Mouse (Mus musculus) v-Abl transformed pro-B cells (cell line): ENCODE measurements around the gene Tub.

ENCODE experiments used
- in situ Hi-C, 2 experiments: fragments of 400-800 bp; cut with MboI; formaldehyde crosslinking; loops; one replicate each; pipeline ENCODE4 v1.15.1; 2025; ENCODE audit not compliant: unreplicated experiment in 2 of 2

The Tub gene

DNA sequence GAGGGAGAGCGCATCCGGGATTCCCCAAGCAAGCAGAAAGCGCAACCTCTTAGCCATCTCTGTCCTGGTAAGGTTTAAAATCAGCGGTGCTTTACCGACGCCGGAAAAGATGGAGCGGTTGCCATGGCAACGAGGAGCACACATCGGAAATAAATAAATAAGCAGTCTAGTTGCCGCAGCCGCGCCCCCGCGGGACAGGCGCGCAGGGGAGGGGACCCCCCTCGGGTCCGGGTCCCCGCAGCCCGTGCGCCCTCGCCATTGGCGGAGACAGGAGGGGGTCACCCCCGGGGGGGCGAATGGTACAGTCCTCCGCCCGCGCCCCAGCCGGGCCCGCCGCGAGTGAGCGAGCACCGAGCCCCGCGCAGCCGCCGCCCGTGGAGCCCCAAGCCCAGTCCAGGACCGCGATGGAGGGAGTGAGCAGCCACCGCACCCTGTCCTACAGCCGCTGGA is at the start of gene Tub:
TSS of gene Tub (plus strand) at position 27 of the 450 bp plus-strand sequence.
- in situ Hi-C loops: no loop called here

DNA sequence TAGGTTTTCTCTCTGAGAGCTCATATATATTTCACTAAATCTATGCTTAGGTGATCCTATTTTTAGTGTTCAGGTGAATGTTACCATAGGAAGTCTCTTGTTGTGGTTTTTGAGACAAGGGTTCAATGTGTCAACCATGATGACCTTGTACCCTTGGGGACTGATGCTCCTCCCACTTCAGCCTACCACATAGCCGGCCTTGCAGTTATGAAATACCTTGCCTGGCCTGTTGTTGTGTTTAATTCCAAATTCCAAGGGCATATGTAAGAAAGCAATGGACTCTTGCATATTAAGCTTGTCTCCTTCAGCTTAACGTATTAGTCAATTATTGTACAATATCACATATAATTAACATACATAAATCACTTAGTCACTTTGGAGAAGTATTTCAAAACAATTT is 46.2 kb upstream of the Tub start:
- in situ Hi-C loops: no loop called here

DNA sequence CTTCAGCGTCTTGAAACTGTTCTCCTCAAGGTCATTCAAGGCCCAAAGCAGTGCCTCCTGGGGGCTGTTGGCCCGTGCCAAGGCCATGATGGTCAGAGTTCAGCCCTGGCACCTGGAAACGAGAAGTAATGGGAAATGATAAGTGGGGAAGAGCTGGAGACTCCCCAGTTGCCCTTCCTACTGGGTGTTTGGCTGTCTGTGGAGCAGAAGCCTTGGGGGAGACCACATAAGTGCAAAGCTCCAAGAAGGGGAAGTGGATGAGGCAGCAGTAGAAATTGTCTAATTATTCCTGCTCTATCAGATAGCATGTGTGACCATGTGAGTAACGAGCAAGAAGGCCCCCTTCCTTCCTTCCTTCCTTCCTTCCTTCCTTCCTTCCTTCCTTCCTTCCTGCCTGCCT is 23.1 kb upstream of the Tub start:
- in situ Hi-C loops: loop anchor here in 1 of 2 experiments (25.0 kb wide), 1 partner anchor 810 kb away; the partner anchor contains the start of gene Ascl3

DNA sequence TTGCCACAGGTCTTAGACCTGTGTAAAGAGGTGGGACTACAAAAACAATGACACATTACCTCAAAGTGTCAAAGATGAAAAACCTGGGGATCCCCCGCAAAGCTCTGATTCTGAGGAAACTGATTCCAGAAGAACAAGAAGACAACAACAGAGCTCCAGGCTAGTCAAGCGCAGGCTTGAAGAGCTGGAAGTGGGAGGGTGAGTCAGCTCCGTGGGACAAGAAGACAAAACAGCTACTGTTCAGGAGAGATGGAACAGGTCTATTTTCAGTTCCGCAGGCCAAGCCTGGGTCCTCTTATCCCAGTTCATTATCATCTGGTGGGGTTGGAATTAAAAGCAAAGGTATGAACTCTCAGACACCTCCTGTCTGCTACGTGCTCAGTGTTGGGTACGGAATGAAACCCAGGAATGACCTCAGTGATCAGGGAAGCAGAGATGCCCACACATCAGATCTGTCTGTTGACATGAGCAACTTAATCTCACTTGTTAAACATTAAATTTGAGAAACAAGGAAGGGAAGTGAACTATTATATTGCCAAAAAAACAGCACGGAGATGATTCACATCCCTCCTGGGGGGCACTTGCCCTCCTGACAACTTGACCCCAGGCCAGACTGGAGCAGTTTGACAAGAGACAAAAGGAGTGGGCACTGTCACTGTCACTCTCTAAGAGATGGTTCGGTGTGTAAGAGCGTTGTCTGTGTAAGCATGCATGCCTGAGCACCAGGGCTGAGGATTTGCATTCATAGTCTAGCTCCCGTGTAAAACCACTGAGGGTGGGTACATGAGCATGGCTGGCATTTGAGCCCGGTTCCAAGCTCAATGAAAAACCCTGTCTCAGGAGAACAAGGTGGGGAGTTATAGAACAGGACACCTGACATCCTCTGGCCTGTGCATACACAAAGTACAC is 21.6 kb upstream of the Tub start:
- in situ Hi-C loops: loop anchor here in 1 of 2 experiments (25.0 kb wide), 1 partner anchor 809 kb away; the partner anchor contains the start of gene Ascl3

DNA sequence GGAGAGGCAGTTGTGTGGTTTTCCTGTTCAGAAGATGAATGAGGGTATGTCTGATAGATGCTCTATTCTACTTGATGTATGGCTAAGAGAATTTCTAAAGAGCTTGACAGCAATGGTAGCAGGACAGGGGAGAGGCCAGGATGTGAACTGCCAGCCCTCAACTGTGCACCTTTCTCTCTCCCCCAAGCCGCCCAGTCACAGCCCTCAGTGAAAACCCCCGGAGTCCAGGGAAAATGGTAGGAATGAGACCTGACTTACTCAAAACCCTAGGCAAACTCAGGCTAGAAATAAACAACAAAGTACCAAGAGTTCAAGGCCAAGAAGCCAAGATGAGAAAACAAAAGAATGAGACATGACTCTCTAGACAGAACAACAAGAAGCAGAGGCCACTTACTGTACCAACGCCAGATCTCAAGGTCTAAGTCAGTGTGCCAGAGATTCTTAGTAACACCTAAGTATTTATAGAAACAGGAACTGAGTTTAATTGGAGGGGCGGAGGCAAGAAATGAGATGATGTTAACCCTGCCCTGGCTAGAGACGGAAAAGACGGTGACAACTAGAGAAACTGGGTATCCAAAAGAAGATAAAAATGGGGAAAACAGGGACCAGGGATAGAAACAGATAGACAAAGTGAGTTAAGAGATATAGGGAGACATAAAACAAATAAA is 20.3 kb upstream of the Tub start, which contains the start of gene Nlrp10:
TSS of gene Nlrp10 (minus strand) at position 453 of the 668 bp plus-strand sequence.
- in situ Hi-C loops: loop anchor here (5.0 to 25.0 kb wide), 5 partner anchors 113 to 807 kb away; partner anchors contain the start of genes Rpl27a (in 2 of the 2) and Ascl3 (in 1 of the 2)

DNA sequence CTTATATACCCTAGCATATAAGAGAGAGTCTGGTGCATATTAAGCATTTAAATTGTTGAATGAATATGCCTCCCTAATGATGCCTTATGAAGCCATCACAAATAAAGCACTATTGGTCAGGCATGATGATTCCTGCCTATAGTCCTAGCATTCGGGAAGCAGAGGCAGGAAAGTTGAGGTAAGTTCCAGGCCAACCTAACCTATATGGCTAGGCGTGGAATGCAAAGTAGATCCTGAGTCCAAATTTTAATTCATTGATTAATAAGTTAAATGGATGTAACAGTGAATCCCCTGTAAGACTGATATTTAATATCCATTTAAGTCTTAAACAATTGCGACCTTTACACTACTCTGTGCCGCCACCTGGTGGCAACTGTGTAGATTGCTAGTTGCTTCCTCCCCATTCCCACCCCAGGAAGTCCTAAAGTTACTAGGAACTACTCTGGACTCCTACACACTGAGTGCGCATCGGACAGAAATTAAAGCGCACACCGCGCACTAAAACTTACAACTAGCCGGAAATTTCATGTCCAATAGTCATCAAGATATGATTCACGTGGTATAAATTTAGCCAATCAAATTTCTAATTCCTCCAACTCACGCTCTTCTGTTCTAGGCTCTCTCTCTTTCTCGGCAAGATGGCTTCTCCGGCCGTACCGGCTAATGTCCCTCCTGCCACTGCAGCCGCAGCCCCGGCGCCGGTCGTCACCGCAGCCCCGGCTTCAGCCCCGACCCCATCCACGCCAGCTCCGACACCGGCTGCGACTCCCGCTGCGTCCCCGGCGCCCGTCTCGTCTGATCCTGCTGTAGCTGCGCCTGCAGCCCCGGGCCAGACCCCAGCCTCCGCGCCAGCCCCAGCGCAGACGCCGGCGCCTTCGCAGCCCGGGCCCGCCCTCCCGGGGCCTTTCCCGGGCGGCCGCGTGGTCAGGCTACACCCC is 16.1 kb upstream of the Tub start, which contains the start of gene Eif3f:
TSS of gene Eif3f (plus strand) at position 624 of the 938 bp plus-strand sequence.
- in situ Hi-C loops: loop anchor here (5.0 to 25.0 kb wide), 5 partner anchors 117 to 803 kb away; partner anchors contain the start of genes Rpl27a (in 2 of the 2) and Ascl3 (in 1 of the 2)

DNA sequence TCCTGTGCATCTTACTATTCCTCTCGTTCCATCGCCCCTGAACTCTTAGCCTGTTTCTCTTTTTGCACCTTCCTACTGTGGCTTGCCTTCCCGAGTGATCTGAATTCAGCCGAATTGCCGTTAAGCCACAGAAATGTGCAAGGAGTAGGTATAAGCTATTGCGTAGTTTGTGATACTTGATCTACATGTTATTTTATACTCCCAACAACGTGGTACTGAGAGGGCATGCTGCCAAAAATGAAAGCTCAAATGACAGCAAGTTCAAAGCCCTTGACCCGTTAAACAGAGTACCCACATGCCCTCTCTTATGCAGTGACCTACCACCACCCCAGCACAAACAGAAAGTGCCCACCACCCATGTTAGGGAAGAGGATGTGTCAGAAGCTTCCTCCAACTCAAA is 15.3 kb upstream of the Tub start:
- in situ Hi-C loops: loop anchor here (5.0 to 25.0 kb wide), 5 partner anchors 118 to 802 kb away; partner anchors contain the start of genes Rpl27a (in 2 of the 2) and Ascl3 (in 1 of the 2)

DNA sequence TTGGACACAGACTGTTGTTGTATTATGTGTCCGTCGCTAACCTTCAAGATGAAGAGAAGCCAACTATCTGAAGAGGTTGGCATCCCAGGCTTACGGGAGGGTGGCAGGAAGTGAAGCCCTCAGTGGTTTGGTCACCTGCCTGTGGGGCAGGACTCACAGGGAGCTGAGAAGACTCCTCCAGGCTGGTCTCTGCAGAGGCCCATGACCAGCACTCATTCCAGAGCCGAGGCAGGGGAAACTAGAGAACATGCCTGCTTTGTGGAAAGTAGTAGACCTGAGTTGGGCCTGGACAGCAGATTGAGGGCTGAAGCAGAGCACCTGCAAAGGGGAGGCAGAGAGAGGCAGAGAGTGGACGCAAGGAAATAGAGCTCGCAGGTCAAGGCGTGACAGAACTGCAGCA is 14.7 kb upstream of the Tub start:
- in situ Hi-C loops: loop anchor here (10.0 to 25.0 kb wide), 2 partner anchors 579 to 802 kb away; partner anchors contain the start of genes Ascl3 (in 1 of the 2) and Rpl27a (in 1 of the 2)

DNA sequence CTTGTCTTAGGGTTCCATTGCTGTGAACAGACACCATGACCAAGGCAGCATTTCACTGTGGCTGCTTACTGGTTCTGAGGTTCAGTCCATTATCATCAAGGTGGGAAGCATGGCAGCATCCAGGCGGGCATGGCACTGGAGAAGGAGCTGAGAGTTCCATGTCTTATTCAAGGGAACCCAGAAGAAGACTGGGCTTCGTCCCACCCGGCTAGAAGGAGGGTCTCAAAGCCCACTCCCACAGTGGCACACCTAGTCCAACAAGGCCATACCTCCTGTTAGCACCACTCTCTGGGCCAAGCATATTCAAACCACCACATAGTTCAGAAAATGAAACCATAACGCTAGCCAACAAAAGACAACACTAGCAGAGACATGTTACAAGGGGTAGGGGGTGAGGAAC is 13.5 kb upstream of the Tub start:
- in situ Hi-C loops: loop anchor here (10.0 to 25.0 kb wide), 2 partner anchors 578 to 801 kb away; partner anchors contain the start of genes Ascl3 (in 1 of the 2) and Rpl27a (in 1 of the 2)

DNA sequence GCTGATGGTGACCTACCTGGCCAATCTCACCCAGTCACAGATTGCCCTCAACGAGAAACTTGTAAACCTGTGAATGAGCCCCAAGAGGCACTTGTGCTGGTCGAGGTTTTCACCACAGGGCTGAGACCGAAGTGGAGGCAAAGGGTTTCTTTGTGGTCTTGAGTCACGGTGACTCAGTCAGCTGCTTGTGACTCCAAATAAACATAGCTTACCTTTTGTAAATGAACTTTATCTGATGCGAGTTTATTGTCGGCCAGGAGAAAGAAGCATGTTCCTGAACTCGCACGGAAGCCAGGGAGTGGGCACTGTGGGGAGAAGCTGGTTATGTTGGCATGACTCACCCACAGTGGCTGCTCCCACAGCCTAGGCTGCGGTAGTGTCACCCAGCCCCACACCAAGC is 8.7 kb upstream of the Tub start:
- in situ Hi-C loops: loop anchor here (10.0 to 25.0 kb wide), 2 partner anchors 83 to 796 kb away; partner anchors contain the start of gene Ascl3 (in 1 of the 2)

DNA sequence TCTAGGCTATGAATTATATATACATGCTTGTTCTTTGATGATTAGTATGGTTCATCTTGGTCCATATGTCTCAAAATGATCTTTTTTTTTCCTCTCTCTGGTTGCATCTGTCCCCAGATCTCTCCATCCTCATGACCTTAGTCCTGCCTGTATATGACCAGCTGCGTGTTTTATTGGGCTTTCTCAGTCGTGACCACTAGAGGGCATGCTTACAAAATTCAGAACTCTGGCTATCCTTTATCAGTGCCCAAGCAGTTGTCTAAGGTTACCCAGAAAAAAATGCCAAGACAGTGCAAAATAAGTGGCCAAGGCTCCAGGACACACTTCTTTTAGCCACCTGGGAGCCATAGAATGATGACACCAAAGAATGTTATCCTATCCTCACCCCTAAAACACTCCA is 6.1 kb upstream of the Tub start:
- in situ Hi-C loops: loop anchor here (10.0 to 25.0 kb wide), 2 partner anchors 81 to 793 kb away; partner anchors contain the start of gene Ascl3 (in 1 of the 2)

DNA sequence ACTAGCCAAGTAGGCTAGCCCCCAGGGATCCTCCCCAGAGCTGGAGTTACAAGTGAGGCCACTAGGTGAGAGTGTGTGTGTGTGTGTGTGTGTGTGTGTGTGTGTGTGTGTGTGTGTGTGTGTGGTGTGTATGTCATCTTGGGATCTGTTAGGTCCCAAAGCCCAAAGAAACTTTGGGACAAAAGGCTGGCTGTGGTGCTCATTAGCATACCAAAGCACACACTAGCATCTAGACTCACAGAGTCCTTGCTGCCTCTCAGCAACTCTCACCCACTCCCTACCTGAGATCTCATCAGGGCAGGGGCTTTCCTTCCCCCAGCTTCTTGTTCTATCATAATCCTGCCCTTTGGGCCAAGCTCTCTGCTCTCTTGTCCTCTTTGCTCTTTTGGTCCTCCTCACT is 1.5 kb upstream of the Tub start:
- in situ Hi-C loops: loop anchor here (10.0 to 25.0 kb wide), 2 partner anchors 76 to 789 kb away; partner anchors contain the start of gene Ascl3 (in 1 of the 2)

DNA sequence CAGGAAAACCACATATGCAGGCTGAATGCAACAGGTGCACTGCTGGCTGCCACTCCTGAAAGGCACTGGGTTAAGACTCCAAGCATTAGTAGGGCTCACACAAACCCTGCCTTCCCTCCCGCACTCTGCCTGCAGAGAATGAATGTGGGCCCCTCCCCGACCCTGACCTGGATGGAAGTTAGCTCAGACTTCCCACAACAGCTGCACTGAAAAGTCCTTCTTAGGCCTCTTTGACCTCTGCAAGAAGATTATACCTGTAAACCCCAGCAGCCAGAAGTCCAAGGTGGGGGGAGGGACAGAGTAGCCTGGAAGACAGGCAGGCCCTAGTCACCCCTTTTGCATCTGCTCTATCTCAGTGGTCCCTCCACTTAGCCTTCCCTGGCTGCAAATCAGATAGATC is 837 bp upstream of the Tub start:
- in situ Hi-C loops: loop anchor here (10.0 to 25.0 kb wide), 2 partner anchors 76 to 788 kb away; partner anchors contain the start of gene Ascl3 (in 1 of the 2)

DNA sequence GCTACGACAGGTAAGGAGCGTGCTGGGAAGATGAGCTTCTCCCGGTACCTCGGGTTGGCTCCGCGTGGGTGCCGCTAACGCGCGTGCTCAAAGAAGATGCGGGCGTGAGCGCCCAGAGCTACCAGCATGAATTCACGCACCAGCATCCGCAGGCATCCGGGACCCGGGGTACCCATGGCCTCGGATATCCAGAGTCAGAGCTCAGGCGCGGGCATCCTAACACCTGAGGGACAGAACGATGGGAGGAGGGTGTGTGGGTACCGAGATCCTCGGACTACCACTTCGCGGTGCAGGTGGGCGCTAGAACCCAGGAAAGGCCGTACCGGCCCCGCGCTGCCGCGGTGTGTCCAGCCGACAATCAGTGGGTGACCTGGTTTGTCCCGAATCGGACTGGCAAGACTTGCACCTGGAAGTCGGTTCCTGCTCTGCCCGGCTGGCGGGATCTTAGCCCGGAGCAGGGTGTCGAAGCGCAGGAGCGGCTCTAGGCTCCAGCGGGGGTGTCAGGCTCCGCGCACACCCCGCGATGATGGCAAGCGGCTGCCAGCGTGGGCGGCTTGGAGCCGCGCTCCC is 709 bp downstream of the Tub start:
- in situ Hi-C loops: no loop called here

DNA sequence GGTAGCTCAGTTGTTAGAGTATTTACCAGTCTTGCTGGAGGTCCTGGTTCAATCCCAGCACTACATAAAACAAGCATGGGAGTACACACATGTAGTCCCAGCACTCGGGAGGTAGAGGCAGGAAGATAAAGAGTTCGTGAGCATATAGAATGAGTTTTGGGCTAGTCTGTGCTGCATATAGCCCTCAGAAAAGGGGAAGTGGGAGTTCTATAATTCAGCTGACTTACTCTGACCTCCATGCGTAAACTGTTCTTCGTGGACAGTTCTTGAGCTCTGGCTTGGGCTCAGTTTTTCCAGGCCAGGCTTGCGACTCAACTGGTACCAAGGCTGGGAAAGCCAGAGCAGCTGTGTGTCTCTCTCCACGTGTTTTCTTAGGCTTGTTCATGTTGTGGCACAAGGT is 2.7 kb downstream of the Tub start:
- in situ Hi-C loops: no loop called here

DNA sequence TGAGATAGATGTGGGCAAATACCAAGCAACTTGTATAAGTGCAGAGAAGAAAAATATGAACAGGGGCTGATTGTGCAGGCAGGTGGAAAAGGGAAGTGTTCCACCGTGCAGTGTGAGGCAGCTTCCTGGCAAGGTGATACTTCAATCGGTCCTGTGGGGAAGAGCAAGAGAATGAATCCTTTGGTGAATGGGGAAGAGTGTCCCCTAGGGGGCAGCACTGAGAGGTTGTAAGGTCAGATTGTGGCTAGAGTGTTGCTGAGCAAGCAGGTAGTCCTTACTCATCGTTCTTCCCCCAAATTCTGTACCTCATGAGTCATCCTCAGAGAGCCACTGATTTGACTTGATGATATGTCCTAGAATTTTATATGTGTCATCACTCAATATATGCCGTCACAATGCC is 4.0 kb downstream of the Tub start:
- in situ Hi-C loops: no loop called here

DNA sequence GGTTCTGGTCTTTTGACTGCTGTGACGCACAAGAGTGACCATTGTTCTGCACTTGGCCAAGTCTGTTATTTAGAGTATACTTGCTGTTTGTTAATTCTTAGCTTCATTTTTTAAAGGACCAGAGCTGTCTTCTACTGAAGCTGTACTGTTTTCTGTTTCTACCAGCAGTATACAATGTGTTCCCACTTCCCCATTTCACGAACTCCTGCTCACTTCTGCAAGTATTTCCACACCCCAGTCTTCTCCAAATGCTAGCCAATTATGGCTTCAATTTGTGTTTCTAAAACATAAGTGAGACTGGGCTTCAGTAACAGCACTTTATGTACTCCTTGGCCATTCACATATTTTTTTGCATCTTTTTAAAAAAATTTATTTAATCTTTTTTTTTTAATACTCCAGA is 7.6 kb downstream of the Tub start:
- in situ Hi-C loops: no loop called here

DNA sequence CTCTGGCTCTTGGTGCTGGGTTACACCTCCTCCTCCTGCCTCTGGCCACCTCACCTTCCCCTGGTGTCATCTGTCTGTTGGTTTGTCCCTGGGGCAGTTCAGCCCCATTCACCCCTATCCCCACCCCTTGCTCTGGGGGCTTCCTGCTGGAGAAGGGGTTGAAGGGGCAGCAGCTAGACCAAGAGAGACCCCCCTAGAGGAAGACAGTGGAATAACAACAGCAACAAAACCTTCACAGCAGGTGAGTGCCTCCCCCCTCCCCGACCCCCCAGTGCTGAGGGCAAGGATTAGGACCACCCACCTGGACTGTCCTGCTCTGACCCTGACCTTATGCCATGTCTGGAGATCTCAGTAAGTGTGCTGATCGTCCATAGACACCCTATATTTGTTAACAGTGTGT is 15.8 kb downstream of the Tub start:
- in situ Hi-C loops: no loop called here
